Mouse (Mus musculus) heart, postnatal 0 days (tissue): ENCODE measurements around the gene Tnfrsf13c.

Source experiments
- CTCF ChIP-seq: IDR thresholded peaks from 2 replicates; pipeline ENCODE4 v1.5.1; 2016; ENCODE audit warnings: antibody characterized with exemption, control low read depth, low read depth
- EP300 ChIP-seq: IDR thresholded peaks from 2 replicates; pipeline ENCODE4 v1.6.1; 2016; ENCODE audit warnings: antibody characterized with exemption, low read depth

DNA sequence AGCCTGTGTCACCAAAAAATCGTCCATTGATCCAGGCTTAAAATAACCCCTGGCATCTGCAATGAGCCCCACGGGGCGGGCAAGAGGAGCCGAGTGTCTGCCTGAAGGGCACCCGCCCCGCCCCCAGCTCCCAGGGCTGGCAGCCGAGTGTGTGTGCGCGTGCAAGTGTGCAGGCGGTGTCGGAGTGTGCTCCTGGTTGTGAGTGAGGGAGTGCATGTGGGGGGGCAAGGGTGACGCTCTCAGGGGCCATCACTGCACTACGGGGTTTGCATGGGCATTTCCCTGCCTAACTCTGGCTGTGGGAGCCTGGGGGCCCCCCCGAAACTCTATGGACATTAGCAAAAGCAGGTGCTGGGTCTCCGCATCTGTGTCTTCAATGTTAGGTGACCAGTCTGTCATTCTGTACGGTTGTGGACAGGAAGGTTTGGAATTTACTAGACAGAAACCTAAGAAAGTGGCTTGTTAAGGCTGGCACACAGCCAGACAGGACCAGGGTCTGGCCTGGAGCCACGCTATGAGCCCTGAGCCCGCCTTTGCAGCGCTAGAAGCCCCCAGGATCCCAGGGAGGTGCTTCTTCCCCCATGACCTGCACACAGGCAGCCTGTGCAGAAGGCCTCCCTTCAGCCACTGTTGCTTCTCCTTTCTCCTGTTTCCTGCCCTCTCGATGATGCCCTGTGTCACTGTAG is 7.9 kb downstream of the Tnfrsf13c start:
- TF ChIP-seq CTCF = no peak
- TF ChIP-seq EP300 = no peak
